Mouse (Mus musculus): ENCODE measurements around the gene Apobec3. TPM values are rescaled to one million over a fixed set of nuclear protein-coding genes. Genes with fewer than 3 reads are reported as not detected.

The Apobec3 gene
- polyA plus RNA-seq, 1 experiment from 2014 or later: 5.1 TPM

DNA sequence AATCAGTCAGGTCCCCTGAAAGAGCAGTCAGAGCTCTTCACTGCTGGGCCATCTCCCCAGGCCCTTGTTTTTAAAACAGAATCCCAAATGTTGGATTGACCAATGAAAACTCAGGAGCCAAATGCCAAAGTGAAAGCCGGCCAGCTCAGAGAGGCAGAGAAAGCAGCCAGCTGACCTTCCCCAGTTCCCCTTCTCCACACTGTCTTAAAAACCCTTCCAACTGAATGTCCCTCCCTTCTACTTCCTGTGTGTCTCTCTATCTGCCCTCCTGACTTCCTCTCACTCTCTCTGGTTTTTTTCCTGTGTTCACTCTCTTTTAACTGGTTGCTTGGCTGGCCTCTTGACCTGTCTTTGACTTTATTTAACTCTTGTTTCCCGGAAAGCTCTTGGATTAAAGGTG, 17.5 kb upstream of the Apobec3 start:
- ATAC-seq (ENCODE audit: low FRiP score): no peak
- Histone ChIP-seq H3K4me2 (replicated peaks) (no peak overlapping the region), H3K36me3 (replicated peaks; ENCODE audit: control insufficient read depth, insufficient read depth) (no peaks in the 10 kb centered on the region), H3K9me3 (ENCODE audit: control insufficient read depth, low read length) (no peaks in the 10 kb centered on the region), H3K4me1 (replicated peaks; ENCODE audit: control insufficient read depth, insufficient read depth, low read length) (no peaks in the 10 kb centered on the region), H3K27me3 (ENCODE audit: control insufficient read depth, insufficient read depth, low read length) (no peaks in the 10 kb centered on the region), H3K4me3 (replicated peaks; ENCODE audit: low read length) (no peak overlapping the region), H3K9ac (no peak overlapping the region), H3K27ac (no peak overlapping the region)
- DNase-seq (ENCODE audit: low spot score): no peak
- 60% methylated on average over 2 of the region's 2 CpGs for WGBS

DNA sequence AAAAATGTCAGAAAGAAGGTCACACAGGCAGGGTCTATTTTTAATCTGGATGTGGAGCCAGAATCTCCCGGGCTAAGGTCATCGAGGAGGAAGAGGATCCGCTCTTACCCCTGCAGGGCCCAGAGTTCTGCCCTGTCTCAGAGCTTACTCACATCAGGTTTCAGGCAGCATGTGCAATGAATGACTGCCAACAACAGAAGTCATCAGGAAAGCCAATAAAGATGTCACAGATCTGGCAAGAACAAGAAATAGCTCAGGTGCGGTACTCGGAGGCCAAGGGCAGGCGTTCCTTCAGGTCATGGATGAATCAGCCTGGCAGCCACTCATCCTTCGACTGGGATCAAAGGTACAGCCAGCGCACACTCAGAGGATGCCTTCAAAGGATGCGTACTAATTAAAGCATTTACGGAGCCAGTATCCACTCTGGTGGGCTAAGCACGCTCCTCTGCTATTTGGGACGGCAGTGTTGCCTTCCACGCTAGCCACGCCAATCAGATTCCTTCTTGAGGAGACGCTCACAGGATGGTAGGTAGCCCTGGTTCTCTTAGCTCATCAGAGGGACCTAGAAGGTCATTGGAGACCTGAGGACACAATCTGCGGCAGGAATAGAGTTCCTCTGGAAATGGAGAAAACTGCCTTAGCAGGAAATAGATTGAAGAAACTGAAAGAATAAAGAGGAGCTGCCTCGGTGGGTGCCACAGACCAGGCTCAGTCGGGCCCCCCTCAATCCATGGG, 16.0 kb upstream of the Apobec3 start:
- DNase-seq (ENCODE audit: low spot score): no peak
- H3K27ac ChIP-seq: no peak overlapping the region
- no peak overlapping the region for H3K4me3 ChIP-seq (replicated peaks; ENCODE audit: low read length)
- H3K4me2 ChIP-seq (replicated peaks): no peak overlapping the region
- ATAC-seq (ENCODE audit: low FRiP score): no peak
- H3K9ac ChIP-seq: no peak overlapping the region
- no peaks in the 10 kb centered on the region for H3K9me3 ChIP-seq (ENCODE audit: control insufficient read depth, low read length)
- H3K27me3 ChIP-seq (ENCODE audit: control insufficient read depth, insufficient read depth, low read length): no peaks in the 10 kb centered on the region
- H3K36me3 ChIP-seq (replicated peaks; ENCODE audit: control insufficient read depth, insufficient read depth): no peaks in the 10 kb centered on the region
- 89% methylated on average over 18 of the region's 18 CpGs for WGBS
- H3K4me1 ChIP-seq (replicated peaks; ENCODE audit: control insufficient read depth, insufficient read depth, low read length): no peaks in the 10 kb centered on the region

DNA sequence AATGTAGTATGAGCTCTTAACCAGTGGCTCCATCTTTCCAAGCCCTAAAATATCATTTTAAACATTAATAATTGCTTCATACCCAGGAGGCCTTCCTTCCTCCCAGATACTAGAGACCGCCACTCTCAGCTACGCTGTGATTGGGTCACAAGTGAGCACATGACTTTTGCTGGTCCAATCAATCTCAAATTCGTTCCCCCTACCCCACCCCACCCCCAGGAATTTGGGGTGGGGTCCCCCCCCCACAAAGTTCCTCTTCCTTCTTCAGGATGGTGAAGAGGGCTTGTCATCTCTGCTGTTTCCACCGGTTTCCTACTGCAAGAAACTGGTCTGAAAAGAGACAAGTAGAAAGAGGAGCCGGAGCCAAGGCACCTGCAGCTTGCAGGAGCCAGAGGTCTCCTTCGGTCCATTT, 12.7 kb upstream of the Apobec3 start:
- Histone ChIP-seq H3K27me3 (ENCODE audit: control insufficient read depth, insufficient read depth, low read length) (no peaks in the 10 kb centered on the region), H3K4me1 (replicated peaks; ENCODE audit: control insufficient read depth, insufficient read depth, low read length) (no peaks in the 10 kb centered on the region; the same call in 1 of the 2 replicates), H3K9ac (no peak overlapping the region), H3K4me2 (replicated peaks) (no peak overlapping the region), H3K27ac (peak overlapping the region; percentile 64; the same call in 1 of the 2 replicates), H3K9me3 (ENCODE audit: control insufficient read depth, low read length) (no peaks in the 10 kb centered on the region), H3K4me3 (replicated peaks; ENCODE audit: low read length) (no peak overlapping the region), H3K36me3 (replicated peaks; ENCODE audit: control insufficient read depth, insufficient read depth) (no peaks in the 10 kb centered on the region)
- WGBS: 70% methylated on average over 6 of the region's 6 CpGs
- DNase-seq (ENCODE audit: low spot score): no peak
- no peak for ATAC-seq (ENCODE audit: low FRiP score)

DNA sequence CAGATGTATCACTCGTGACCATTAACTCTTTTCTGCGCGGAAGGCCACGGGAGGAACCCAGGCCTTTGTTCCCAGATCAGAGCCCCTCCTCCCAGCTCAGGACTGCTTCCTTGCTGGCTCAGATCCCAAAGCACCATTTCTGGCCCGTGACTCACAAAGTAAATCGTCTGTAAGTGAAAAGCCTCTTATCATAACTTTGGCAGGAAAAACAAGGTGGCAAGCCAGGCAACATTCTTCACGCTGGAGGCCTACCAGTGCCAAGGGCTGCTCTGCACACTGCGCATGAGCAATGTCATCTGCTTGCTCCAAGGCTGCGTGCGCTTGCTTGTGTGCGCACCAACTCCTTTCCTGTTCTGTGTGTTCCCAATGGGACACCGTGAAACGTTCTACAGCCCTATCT, 12.1 kb upstream of the Apobec3 start:
- Histone ChIP-seq H3K9ac (no peak overlapping the region), H3K4me3 (replicated peaks; ENCODE audit: low read length) (no peak overlapping the region), H3K4me2 (replicated peaks) (no peak overlapping the region), H3K36me3 (replicated peaks; ENCODE audit: control insufficient read depth, insufficient read depth) (no peaks in the 10 kb centered on the region), H3K9me3 (ENCODE audit: control insufficient read depth, low read length) (no peaks in the 10 kb centered on the region), H3K27ac (peak overlapping the region; percentile 64; the same call in 1 of the 2 replicates), H3K27me3 (ENCODE audit: control insufficient read depth, insufficient read depth, low read length) (no peaks in the 10 kb centered on the region), H3K4me1 (replicated peaks; ENCODE audit: control insufficient read depth, insufficient read depth, low read length) (no peaks in the 10 kb centered on the region; the same call in 1 of the 2 replicates)
- WGBS: 51% methylated on average over 13 of the region's 13 CpGs
- DNase-seq (ENCODE audit: low spot score) (peak; percentile 70), ATAC-seq (ENCODE audit: low FRiP score) (no peak)

DNA sequence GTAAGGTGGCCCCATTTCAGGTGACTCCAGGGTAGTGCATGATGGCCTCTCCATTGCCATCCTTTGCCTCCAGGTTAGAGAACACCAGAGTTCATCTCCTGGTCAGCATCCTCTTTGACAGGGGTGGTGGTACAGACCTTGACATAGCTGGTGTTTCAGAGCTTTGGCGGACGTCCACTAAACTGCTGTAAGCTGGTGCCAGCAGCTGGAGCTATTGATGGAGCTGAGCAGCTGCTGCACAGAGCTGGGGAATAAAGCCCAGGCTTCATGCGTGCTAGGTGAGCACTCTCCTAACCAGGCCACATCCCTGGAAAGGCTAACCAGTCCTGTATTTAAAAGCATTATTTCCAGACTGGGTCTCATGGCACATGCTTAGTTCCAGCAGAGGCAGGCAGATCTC, 11.0 kb upstream of the Apobec3 start:
- Histone ChIP-seq H3K9me3 (ENCODE audit: control insufficient read depth, low read length) (no peaks in the 10 kb centered on the region), H3K4me3 (replicated peaks; ENCODE audit: low read length) (no peak overlapping the region), H3K27ac (no peak overlapping the region), H3K4me2 (replicated peaks) (no peak overlapping the region), H3K27me3 (ENCODE audit: control insufficient read depth, insufficient read depth, low read length) (no peaks in the 10 kb centered on the region), H3K4me1 (replicated peaks; ENCODE audit: control insufficient read depth, insufficient read depth, low read length) (no peaks in the 10 kb centered on the region; the same call in 1 of the 2 replicates), H3K9ac (no peak overlapping the region), H3K36me3 (replicated peaks; ENCODE audit: control insufficient read depth, insufficient read depth) (no peaks in the 10 kb centered on the region)
- 81% methylated on average over 3 of the region's 3 CpGs for WGBS
- no peak for ATAC-seq (ENCODE audit: low FRiP score)
- DNase-seq (ENCODE audit: low spot score): no peak

DNA sequence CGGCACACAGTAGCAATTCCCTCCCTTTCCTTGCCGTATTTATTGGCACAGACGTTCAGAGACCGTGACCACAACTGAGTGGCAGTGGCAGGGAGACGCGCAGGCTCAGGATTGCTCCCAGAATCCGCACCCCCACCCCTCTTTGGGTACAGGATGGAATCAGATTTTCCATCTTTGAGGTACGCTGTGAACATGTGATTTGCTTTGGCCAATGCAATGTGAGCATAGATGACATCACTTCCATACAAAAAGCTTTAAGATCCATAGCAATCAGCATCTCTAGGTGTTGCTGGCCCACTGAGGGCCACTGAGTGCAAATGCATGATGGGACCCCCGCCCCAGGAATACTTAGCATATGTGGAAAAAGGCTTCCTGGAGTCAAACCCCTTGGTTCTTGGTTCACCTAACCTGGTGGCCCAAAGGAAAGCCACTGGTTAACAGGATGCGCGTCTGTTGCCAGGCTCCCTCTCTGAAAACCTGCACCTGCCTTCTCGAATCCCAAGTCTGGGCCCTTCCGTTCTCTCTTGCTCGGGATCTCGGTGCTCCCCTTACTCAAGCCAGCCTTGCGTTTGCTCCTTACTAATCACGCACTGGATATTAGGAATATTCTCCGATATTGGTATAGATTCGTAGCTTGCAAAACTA, 8.7 kb upstream of the Apobec3 start:
- H3K9me3 ChIP-seq (ENCODE audit: control insufficient read depth, low read length): no peaks in the 10 kb centered on the region
- WGBS: 20% methylated on average over 19 of the region's 19 CpGs
- peak overlapping the region; percentile 96 for H3K27ac ChIP-seq
- peak overlapping the region; percentile 71 for H3K9ac ChIP-seq
- no peaks in the 10 kb centered on the region for H3K36me3 ChIP-seq (replicated peaks; ENCODE audit: control insufficient read depth, insufficient read depth)
- H3K4me2 ChIP-seq (replicated peaks): peak overlapping the region; percentile 82
- DNase-seq (ENCODE audit: low spot score): peak; percentile 71
- H3K4me3 ChIP-seq (replicated peaks; ENCODE audit: low read length): peak overlapping the region; percentile 34
- H3K27me3 ChIP-seq (ENCODE audit: control insufficient read depth, insufficient read depth, low read length): no peaks in the 10 kb centered on the region
- peak; percentile 75 for ATAC-seq (ENCODE audit: low FRiP score)
- H3K4me1 ChIP-seq (replicated peaks; ENCODE audit: control insufficient read depth, insufficient read depth, low read length): no peaks in the 10 kb centered on the region; the same call in 1 of the 2 replicates

DNA sequence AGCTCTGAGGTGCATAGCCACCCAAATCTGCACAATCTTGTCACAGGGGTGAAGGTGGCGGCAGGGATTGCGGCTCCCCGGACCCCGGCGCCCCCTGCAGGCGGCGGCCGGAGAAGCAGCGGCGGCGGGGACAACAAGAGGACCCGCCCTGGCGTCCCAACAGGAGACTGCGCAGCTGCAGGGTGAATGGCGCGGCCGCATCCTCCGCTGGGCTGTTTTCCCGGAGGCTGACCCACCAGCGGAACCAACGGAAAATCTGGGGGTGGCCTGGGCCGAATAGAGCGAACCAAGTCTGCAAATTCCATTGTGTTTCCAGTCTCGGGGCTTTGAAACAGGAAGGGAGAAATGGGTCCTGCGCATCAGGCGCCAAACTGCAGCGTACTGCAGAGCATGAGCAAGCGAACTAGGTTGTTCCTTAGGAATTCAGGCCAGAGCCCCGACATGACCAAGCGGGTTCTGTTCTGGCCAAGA, 8.1 kb upstream of the Apobec3 start:
- Histone ChIP-seq H3K36me3 (replicated peaks; ENCODE audit: control insufficient read depth, insufficient read depth) (no peaks in the 10 kb centered on the region), H3K4me2 (replicated peaks) (peak overlapping the region; percentile 82), H3K4me1 (replicated peaks; ENCODE audit: control insufficient read depth, insufficient read depth, low read length) (no peaks in the 10 kb centered on the region; the same call in 1 of the 2 replicates), H3K27ac (peak overlapping the region; percentile 96), H3K27me3 (ENCODE audit: control insufficient read depth, insufficient read depth, low read length) (no peaks in the 10 kb centered on the region), H3K4me3 (replicated peaks; ENCODE audit: low read length) (peak overlapping the region; percentile 34), H3K9me3 (ENCODE audit: control insufficient read depth, low read length) (no peaks in the 10 kb centered on the region), H3K9ac (peak overlapping the region; percentile 71)
- ATAC-seq (ENCODE audit: low FRiP score) (peak; percentile 87), DNase-seq (ENCODE audit: low spot score) (peak; percentile 97)
- under 1% methylated on average over 30 of the region's 30 CpGs for WGBS

DNA sequence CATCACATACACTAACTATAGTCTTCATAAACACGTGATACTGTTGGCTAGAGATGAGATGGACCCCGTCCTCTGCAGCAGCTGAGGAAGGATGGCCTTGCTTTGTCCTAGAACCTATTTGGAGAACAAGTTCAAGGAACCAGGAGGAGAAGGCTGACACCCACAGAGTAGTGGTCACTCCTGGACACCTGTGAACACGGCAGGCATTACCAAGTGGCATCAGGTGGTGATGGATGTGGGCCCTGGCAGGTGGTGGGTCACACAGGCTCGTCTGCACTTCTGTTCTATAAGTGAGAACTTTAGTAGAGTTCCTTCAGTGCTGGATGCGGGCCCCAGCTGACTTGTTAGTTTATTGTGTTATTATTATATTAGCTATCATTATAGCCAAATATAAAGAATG, 6.6 kb upstream of the Apobec3 start:
- H3K4me1 ChIP-seq (replicated peaks; ENCODE audit: control insufficient read depth, insufficient read depth, low read length): no peaks in the 10 kb centered on the region; the same call in 1 of the 2 replicates
- H3K9me3 ChIP-seq (ENCODE audit: control insufficient read depth, low read length): no peaks in the 10 kb centered on the region
- DNase-seq (ENCODE audit: low spot score) (no peak), ATAC-seq (ENCODE audit: low FRiP score) (no peak)
- no peak overlapping the region for H3K27ac ChIP-seq
- no peaks in the 10 kb centered on the region for H3K36me3 ChIP-seq (replicated peaks; ENCODE audit: control insufficient read depth, insufficient read depth)
- no peak overlapping the region for H3K4me2 ChIP-seq (replicated peaks)
- WGBS: 81% methylated on average over 5 of the region's 5 CpGs
- no peaks in the 10 kb centered on the region for H3K27me3 ChIP-seq (ENCODE audit: control insufficient read depth, insufficient read depth, low read length)
- H3K9ac ChIP-seq: no peak overlapping the region
- H3K4me3 ChIP-seq (replicated peaks; ENCODE audit: low read length): no peak overlapping the region

DNA sequence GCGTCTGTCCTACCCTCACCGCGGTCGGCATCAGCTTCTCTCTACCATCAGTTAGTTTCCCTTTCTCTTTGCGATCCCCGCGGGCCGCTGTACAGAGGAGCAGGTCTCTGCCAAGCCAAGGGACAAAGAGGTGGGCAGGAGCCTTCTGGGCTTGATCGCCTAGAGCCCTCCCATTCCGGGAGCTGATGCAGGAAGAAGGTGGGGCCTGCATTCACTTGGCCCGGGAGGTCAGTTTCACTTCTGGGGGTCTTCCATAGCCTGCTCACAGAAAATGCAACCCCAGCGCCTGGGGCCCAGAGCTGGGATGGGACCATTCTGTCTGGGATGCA, 718 bp downstream of the Apobec3 start:
- H3K4me1 ChIP-seq (replicated peaks; ENCODE audit: control insufficient read depth, insufficient read depth, low read length): no peaks in the 10 kb centered on the region
- WGBS: 0% methylated on average over 12 of the region's 12 CpGs
- H3K4me3 ChIP-seq (replicated peaks; ENCODE audit: low read length): peak overlapping the region; percentile 23
- ATAC-seq (ENCODE audit: low FRiP score) (no peak; the same call in 1 of the 2 replicates), DNase-seq (ENCODE audit: low spot score) (no peak)
- no peak overlapping the region for H3K27ac ChIP-seq
- H3K4me2 ChIP-seq (replicated peaks): peak overlapping the region; percentile 45
- H3K27me3 ChIP-seq (ENCODE audit: control insufficient read depth, insufficient read depth, low read length): 0 out of 2 replicates have a peak, but pooled peaks cover 8% of the 10 kb centered on the region
- peak overlapping the region; percentile 19; the same call in 1 of the 2 replicates for H3K9ac ChIP-seq
- no peaks in the 10 kb centered on the region for H3K36me3 ChIP-seq (replicated peaks; ENCODE audit: control insufficient read depth, insufficient read depth)
- H3K9me3 ChIP-seq (ENCODE audit: control insufficient read depth, low read length): no peaks in the 10 kb centered on the region

Measured in hindbrain, embryonic 14.5 days (tissue).